Mouse (Mus musculus) gastrocnemius, adult 2 months (tissue): ENCODE data around the gene Nans. TPM values are rescaled to one million over a fixed set of nuclear protein-coding genes. Genes with fewer than 3 reads are reported as not detected.

Experiments
- DNase-seq: peaks from one replicate; pipeline ENCODE4 v3.0.0; 2022
- H3K27ac ChIP-seq: fragments of 200-600 bp; 2 replicates; pipeline ENCODE4 v1.8.1; 2022; ENCODE audit warnings: mild to moderate bottlenecking
- H3K4me3 ChIP-seq: fragments of 200-600 bp; 2 replicates; pipeline ENCODE4 v1.8.1; 2022; ENCODE audit warnings: mild to moderate bottlenecking, moderate library complexity
- CTCF ChIP-seq: fragments of 200-600 bp; IDR thresholded peaks from 2 replicates; pipeline ENCODE4 v1.8.1; 2022; ENCODE audit warnings: antibody characterized with exemption, mild to moderate bottlenecking, moderate library complexity
- intact Hi-C: fragments of 180-260 bp; cut with DNase I; formaldehyde crosslinking; loops from one replicate; pipeline ENCODE4 v1.15.1; 2025
- total RNA-seq, 2 experiments: library from RNA; stranded (reverse); gene quantifications; 2 replicates each; pipeline ENCODE4 v1.2.3; 2021

The Nans gene
- total RNA-seq, 2 experiments from 2014 or later, result 15.1 to 20.6 TPM

DNA sequence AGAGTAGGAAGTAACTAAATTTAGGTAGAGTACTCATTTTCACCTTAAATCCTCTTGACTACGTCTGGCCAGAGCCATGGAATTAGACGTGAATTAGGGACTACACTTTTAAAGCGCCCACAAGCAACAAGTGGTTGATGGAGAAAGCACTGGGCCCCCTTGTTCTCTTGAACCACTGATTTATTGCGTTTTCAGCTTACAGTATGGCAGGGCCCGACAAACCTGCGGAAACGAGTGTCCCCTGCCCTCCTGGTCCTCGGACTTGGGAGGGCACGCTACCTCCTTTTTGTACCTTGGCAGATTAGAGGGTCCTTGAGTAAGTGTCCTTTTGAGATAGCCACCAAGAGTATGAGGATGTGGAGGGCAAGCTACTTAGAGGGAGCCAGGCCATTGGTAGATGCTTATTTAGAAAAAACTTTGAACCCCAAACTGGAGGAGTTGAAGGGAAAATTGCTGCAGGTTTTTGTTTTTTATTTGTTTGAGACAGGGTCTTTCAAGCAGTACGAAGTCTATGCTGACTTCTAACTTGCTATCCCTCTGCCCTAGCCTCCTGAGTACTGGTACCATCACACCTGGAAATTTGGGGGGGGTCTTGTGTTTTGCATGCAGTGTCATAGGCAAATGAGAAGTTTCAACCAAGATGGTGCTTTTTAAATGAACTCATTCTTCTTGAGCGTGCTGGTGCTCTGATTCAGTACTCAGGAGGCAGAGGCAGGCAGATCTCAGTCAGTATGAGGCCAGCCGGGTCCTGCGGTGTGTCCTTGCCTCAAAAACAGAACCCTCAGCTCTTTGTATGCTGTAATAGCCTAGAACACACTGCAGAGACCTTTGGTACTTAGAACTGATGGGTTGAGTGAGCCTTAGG, 36.0 kb upstream of the Nans start:
- no peak for TF ChIP-seq CTCF
- Histone ChIP-seq H3K27ac (peak overlapping the region; percentile 98), H3K4me3 (peak overlapping the region; percentile 96)
- no peak for DNase-seq
- intact Hi-C loops, result loop anchor here (2.0 kb wide), 1 partner anchor 34 kb away; no protein-coding TSS in a partner anchor

DNA sequence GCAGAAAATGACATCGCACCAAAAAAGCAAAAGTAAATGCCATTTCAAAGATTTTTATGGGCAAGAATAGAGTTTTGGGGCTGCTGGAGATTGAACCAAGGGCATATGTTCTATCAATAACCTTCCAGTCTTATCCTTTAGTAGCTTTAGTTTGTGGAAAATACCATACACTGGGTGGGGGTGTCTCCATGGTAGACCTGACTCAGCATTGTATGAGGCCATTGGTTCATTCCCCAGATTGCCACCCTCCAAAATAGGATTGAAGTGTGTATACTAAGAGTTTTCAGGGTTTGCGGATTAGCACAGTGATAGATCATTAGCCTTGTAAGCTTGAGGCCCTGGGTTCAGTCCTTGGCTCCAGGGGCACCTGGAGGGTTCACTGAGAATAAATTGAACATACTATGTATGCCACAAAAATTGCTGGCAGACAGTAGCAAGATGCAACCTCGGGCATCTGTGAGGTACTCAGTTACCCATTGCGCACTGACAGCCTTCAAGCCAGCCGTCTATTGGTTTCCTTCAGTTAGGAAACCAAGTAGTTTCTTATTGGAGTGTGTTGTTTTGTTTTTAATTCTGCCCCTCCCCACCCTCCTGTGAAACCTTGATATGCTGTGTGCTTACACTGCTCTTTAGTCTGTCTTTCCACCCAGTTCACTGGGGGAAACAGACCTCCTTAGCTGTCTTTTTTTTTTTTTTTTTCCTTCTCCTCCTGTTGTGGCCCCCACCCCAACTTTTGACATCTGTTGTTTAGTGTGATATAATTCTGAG, 34.8 kb upstream of the Nans start:
- no peak overlapping the region for H3K4me3 ChIP-seq
- intact Hi-C loops, result no loop called here
- no peak for DNase-seq

DNA sequence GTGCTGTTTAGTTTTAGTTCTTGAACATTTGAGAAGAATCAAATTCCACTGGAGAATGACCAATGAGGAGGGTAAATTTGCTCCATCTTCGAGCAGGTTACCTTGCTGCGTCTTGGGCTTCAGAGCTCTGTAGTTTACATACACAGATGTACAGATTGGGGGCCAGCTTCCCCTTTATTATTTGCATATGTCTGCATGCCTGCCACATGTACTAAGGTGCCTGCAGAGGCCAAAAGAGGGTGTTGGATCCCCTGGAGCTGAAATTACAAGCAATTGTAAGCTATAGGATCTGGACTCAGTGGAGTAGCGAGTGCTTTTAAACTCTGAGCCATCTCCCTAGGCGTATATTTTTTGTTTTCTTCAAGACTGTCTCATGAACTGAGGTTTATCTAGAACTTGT, 32.3 kb upstream of the Nans start:
- intact Hi-C loops, result no loop called here
- DNase-seq, result no peak
- Histone ChIP-seq H3K27ac (peak overlapping the region; percentile 16; the same call in 1 of the 2 replicates), H3K4me3 (no peak overlapping the region)
- TF ChIP-seq CTCF, result no peak

More for the DNA sequence above, 34.8 kb upstream of the Nans start:
- TF ChIP-seq CTCF, result no peak
- H3K27ac ChIP-seq, result no peak overlapping the region

DNA sequence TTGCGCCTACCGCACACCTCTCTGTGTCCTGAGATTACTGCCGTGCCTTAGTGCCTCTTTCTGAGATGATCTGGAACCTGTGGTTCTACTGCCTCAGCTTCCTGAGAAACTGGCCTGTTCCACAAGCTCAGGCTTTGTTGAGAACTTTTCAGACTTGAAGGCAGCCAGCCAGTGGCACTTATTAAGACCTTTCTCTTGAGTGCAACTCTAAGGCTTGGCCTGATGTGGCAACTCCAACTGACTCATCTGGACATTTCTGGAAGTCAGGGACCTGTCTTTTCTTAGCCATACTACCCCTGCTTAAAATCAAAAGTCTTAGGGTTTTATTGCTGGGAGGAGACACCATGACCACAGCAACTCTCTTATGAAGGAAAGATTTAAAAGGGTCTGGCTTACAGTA, 31.9 kb upstream of the Nans start:
- intact Hi-C loops, result no loop called here
- peak overlapping the region; percentile 16; the same call in 1 of the 2 replicates for H3K27ac ChIP-seq
- DNase-seq, result no peak
- TF ChIP-seq CTCF, result no peak
- H3K4me3 ChIP-seq, result no peak overlapping the region

DNA sequence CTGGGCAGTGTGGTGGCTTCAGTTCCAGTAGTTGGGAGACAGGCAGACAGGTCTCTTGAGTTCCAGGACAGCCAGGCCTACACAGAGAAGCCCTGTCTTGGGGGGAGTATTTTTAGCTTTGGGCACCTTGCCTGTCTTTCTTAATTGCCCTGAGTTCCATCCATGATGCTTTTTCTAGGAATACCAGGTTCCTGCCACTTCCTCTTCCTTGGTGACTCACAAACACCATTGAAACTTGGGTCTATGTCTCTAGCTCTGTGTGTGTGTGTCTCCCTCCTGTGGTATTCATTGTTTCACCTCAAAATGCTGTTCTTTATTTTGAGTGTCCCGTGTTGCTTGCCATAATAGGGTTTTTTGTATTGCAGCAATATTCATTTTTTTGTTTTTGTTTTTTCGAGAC, 30.6 kb upstream of the Nans start:
- intact Hi-C loops, result no loop called here
- Histone ChIP-seq H3K4me3 (no peak overlapping the region), H3K27ac (no peak overlapping the region)
- DNase-seq, result no peak
- TF ChIP-seq CTCF, result peak; percentile 4; the same call in 1 of the 2 replicates

DNA sequence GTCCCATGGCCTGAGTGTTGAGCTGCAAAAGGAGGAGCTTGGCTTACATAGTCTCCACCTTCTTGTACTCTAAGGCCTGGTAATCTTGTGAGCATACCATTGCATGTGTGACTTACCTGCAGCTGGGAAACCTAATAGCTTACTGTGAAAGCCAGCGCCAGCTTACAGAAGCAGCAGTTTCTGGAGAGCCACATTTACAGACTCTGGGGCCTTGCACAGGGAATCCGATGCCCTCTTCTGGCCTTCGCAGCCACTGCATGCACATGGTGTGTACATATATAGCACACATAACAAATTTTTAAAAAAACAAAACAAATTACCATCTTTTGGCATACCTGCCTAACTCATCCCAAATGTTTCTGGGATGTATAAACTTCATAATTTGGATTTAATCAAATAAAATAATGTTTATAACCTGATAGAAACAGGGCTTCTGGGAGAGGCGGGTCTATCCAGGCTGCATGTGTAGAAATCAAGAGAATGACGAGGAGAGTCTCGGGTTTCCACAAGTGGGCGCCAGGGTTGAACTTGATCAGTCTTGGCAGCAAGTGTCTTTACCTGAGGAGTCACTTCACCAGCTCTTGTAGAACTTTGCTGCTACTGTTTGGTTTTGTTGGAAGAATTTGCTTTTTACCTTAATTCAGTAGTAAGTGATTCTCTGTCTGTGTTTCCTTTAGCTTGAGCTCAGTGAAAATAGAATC, 25.8 kb upstream of the Nans start:
- peak; percentile 48 for DNase-seq
- TF ChIP-seq CTCF, result peak; percentile 56
- peak overlapping the region; percentile 81 for H3K27ac ChIP-seq
- no peak overlapping the region for H3K4me3 ChIP-seq
- intact Hi-C loops, result loop anchor here (10.0 kb wide), 1 partner anchor 268 kb away; the partner anchor contains the start of gene Xpa

DNA sequence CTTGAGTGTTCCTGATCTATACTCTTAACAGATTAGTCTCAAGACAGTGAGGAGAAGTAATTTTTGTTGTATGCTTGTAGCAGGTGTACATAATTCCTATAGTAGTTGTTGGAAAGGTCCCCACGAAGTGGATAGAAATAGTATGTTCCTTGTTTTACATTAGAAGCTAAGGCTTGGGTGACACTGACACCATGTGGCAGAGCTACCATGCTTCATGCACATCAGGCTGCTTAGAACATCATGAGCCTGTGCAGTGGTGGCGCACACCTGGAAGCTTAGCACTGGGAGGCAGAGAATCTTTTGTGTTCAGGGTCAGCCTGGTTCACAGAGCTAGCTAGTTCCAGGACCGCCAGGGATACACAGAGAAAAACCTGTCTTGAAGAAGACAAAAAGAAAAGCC, 23.3 kb upstream of the Nans start:
- H3K4me3 ChIP-seq, result no peak overlapping the region
- intact Hi-C loops, result loop anchor here (10.0 kb wide), 1 partner anchor 271 kb away; the partner anchor contains the start of gene Xpa
- peak; percentile 43; the same call in 1 of the 2 replicates for TF ChIP-seq CTCF
- peak; percentile 15 for DNase-seq
- H3K27ac ChIP-seq, result no peak overlapping the region

DNA sequence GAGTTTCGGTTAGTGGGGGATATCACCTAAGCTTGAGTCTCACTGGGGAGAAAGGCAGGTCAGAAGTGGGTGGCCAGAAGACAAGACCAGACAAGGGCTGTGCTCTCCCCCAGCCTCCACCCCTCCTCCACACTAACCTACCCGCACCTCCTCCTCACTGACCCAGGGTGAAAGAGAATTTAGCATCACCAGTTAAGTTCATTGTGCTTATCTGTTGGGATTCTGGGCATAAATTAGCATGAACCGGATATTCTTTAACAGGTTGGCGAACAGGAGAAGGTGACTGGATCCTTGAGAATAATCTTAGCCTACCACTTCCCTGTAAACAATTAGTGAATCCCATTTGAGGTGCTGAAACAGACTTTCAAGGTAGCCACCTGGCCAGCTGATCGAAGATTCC, 13.9 kb upstream of the Nans start:
- Histone ChIP-seq H3K4me3 (no peak overlapping the region), H3K27ac (no peak overlapping the region)
- TF ChIP-seq CTCF, result no peak
- intact Hi-C loops, result no loop called here
- DNase-seq, result peak; percentile 4

DNA sequence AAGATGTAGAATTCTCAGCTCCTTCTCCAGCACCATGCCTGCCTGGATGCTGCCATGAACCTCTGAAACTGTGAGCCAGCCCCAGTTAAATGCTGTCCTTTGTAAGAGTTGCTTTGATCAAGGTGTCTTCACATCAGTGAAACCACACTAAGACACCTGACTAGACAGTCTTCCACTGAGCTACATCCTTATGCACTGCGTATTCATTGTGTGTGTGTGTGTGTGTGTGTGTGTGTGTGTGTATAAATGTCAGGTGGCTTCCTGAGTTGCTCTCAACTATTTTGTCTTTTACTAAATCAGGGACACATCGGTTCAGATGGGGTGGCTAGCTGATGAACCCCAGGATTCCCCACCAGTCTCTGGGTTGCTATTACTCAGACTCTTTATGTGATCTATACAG, 10.0 kb upstream of the Nans start:
- intact Hi-C loops, result no loop called here
- H3K27ac ChIP-seq, result no peak overlapping the region
- TF ChIP-seq CTCF, result no peak
- no peak overlapping the region for H3K4me3 ChIP-seq
- DNase-seq, result peak; percentile 0

DNA sequence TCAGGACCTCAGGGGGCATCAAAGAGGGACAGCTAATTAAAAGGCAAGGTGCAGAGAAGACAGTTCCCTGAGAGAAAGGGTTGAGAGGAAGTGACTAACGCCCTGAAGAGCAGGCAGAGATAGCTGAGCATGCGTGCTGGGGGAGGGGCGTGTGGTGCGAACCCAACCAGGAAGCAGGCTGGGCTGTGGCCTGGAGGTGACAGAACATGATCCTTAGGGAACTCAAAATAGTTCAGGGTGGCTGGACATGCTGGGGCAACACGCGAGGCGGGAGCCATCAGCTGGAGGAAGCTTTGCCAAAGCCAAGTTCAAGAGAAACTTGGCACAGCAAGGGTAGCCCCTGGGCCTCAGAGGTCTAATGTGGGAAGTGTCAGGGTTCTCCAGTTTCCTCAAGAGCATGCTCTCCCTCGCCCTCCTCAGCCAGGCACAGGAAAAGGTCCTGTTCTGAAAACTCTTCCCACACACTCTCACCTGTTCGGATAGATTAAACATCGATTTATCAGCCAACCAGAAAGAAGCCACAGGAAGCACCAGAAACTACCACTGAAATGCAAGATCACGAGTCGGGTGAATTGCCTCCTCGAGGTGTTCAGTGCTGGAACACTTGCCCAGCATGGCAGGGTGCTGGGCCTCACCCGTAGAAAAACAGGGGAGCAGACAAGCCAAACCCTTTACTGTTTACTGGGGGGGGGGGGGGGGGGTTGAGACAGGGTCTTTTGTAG, 3.2 kb upstream of the Nans start:
- H3K27ac ChIP-seq, result peak overlapping the region; percentile 86
- no peak for TF ChIP-seq CTCF
- DNase-seq, result peak; percentile 93
- peak overlapping the region; percentile 32 for H3K4me3 ChIP-seq
- intact Hi-C loops, result loop anchor here (2.0 kb wide), 2 partner anchors 25 to 33 kb away; no protein-coding TSS in a partner anchor

DNA sequence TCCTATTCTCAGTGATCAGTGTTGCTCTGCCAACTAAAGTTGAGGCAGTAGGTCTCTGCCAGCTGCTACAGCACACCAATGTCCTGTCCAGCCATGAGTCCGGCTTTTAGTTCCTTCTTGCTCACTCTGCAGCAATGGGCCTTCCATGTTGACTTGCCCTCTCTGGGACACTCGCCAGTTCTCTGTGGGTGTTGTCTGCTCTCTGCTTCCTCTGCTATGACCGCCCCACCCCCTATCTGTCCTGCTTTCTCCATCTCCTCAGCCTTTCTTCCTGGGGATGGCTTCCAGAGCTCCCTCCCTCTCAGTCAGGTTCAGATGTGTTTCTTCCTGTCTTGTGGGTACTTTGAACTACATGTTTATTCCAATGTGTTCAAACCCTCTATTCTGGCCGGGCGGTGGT, 1.7 kb upstream of the Nans start:
- H3K27ac ChIP-seq, result peak overlapping the region; percentile 62
- no peak overlapping the region for H3K4me3 ChIP-seq
- intact Hi-C loops, result loop anchor here (2.0 kb wide), 1 partner anchor 35 kb away; no protein-coding TSS in a partner anchor
- peak; percentile 78 for DNase-seq
- TF ChIP-seq CTCF, result no peak

DNA sequence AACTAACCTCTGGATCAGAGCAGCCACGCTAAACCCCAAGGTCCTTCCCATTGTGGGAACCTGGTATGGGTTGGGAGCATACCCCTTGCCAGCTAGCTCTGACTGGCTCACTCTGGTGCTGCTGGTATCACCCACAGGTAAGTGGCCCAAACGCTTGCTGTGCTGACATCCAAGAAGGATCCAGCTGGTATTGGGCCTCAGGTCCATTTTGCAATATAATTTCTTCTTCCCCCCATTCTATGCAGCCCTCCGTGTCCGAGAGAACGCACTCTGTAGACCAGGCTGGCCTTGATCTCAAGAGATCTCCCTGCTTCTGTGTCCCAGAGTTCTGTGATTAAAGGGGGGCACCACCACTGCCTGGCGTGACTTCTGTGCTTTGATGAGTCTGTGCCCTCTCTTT, 4.0 kb downstream of the Nans start:
- Histone ChIP-seq H3K4me3 (no peak overlapping the region), H3K27ac (no peak overlapping the region)
- no peak for TF ChIP-seq CTCF
- DNase-seq, result peak; percentile 7
- intact Hi-C loops, result no loop called here
